Mouse (Mus musculus) ES-Bruce4 (cell line): ENCODE results near the gene Btbd2.

Experiments used
- CTCF ChIP-seq: IDR thresholded peaks from one replicate; pipeline ENCODE4 v1.8.1; 2011; ENCODE audit warnings: low read depth, low read length
- EP300 ChIP-seq: IDR thresholded peaks from 2 replicates; pipeline ENCODE4 v1.6.1; 2011; ENCODE audit warnings: low read depth, low read length; ENCODE audit not compliant: insufficient read depth
- POLR2A ChIP-seq: IDR thresholded peaks from one replicate; pipeline ENCODE4 v1.8.1; 2011; ENCODE audit warnings: low read length; ENCODE audit not compliant: insufficient read depth

- TF ChIP-seq POLR2A, result no peak
- TF ChIP-seq EP300, result no peak
- TF ChIP-seq CTCF, result no peak
Observed at GRCm38 (mm10) chr10:80658194-80658840, 1.4 kb upstream of the Btbd2 start.
